Mouse (Mus musculus): ENCODE data around the gene Rap1gap2.

The Rap1gap2 gene

GRCm38 (mm10) chr11:74499521-74500099 lies 111.1 kb downstream of the Rap1gap2 start:
- no peak for DNase-seq

- no peak for DNase-seq
Measured at GRCm38 (mm10) chr11:74499058-74499457, 111.7 kb downstream of the Rap1gap2 start.

- no peak for DNase-seq
Measured at GRCm38 (mm10) chr11:74496581-74496980, 114.1 kb downstream of the Rap1gap2 start.

GRCm38 (mm10) chr11:74493936-74494335 lies 116.8 kb downstream of the Rap1gap2 start:
- DNase-seq: no peak

- no peak for DNase-seq
Measured at GRCm38 (mm10) chr11:74493172-74493862, 117.4 kb downstream of the Rap1gap2 start.

GRCm38 (mm10) chr11:74491130-74491529 lies 119.6 kb downstream of the Rap1gap2 start:
- no peak for DNase-seq

GRCm38 (mm10) chr11:74489239-74489638 lies 121.5 kb downstream of the Rap1gap2 start:
- no peak for DNase-seq

GRCm38 (mm10) chr11:74487952-74488351 lies 122.8 kb downstream of the Rap1gap2 start:
- no peak for DNase-seq

GRCm38 (mm10) chr11:74485435-74486217 lies 125.1 kb downstream of the Rap1gap2 start:
- DNase-seq: no peak

- no peak for DNase-seq
Measured at GRCm38 (mm10) chr11:74483871-74484270, 126.8 kb downstream of the Rap1gap2 start.

- no peak for DNase-seq
Measured at GRCm38 (mm10) chr11:74483153-74483817, 127.4 kb downstream of the Rap1gap2 start.

GRCm38 (mm10) chr11:74481797-74482196 lies 128.9 kb downstream of the Rap1gap2 start:
- DNase-seq: peak in 1 of 2 experiments; percentile 12

GRCm38 (mm10) chr11:74479715-74480289 lies 130.9 kb downstream of the Rap1gap2 start:
- no peak for DNase-seq

- no peak for DNase-seq
Measured at GRCm38 (mm10) chr11:74478877-74479276, 131.8 kb downstream of the Rap1gap2 start.

GRCm38 (mm10) chr11:74472671-74473070 lies 138.0 kb downstream of the Rap1gap2 start:
- no peak for DNase-seq

- DNase-seq: no peak
Measured at GRCm38 (mm10) chr11:74468195-74468594, 142.5 kb downstream of the Rap1gap2 start.

GRCm38 (mm10) chr11:74465712-74466111 lies 145.0 kb downstream of the Rap1gap2 start:
- DNase-seq: peak; percentile 14 to 16

GRCm38 (mm10) chr11:74464181-74464977 lies 146.3 kb downstream of the Rap1gap2 start:
- DNase-seq: no peak

GRCm38 (mm10) chr11:74462651-74463050 lies 148.1 kb downstream of the Rap1gap2 start:
- DNase-seq: no peak

- no peak for DNase-seq
Measured at GRCm38 (mm10) chr11:74459651-74460050, 151.1 kb downstream of the Rap1gap2 start.

- no peak for DNase-seq
Measured at GRCm38 (mm10) chr11:74458400-74458799, 152.3 kb downstream of the Rap1gap2 start.

- DNase-seq: no peak
Measured at GRCm38 (mm10) chr11:74457194-74457593, 153.5 kb downstream of the Rap1gap2 start.

All from thymus, postnatal 36 days (tissue).